Mouse (Mus musculus): ENCODE measurements around the gene Tgfbr3l.
"Not testable (repeated sequence)": the region's sequence is repeated elsewhere in the genome, so short reads cannot be mapped to it uniquely, and the experiment has no call there.

Tgfbr3l gene

DNA sequence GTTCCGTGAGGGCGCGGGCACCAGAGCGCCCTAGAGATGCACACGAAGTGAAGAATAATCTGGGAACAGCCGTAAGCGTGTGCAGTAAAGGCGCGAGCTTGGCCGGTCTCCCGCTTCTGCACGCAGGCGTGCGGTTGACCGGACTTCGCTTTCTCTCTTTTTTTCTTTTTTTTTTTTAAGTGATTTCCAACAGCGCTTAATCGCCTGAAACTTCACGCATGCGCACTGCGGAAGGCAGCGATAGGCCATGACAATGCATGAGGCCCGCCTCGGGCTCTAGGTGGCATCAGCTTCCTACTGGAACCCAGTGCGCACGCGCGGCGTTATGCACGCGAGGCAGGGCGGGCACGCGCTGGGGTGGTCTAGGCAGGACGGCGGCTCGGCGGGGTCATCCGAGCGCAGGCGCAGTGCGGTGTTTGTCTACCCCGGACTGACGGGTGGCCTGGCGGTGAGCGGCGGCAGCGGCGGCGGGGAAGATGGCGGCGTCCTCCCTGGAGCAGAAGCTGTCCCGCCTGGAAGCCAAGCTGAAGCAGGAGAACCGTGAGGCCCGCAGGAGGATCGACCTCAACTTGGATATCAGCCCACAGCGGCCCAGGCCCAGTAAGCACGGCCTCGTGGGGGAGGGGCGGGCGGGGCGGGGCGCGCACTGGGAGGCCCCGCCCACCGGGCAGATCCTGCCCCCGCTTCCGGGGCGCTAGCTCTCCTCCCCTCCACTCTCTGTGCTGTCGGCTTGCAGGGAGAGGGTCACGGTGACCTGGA is 9.4 kb upstream of the Tgfbr3l start, which contains the start of the genes Map2k7 and Gm49320:
TSS of gene Map2k7 (plus strand) at position 307 of the 759 bp plus-strand sequence.
TSS of gene Gm49320 (plus strand) at position 432 of the 759 bp plus-strand sequence.
- peak; percentile 100 for DNase-seq

DNA sequence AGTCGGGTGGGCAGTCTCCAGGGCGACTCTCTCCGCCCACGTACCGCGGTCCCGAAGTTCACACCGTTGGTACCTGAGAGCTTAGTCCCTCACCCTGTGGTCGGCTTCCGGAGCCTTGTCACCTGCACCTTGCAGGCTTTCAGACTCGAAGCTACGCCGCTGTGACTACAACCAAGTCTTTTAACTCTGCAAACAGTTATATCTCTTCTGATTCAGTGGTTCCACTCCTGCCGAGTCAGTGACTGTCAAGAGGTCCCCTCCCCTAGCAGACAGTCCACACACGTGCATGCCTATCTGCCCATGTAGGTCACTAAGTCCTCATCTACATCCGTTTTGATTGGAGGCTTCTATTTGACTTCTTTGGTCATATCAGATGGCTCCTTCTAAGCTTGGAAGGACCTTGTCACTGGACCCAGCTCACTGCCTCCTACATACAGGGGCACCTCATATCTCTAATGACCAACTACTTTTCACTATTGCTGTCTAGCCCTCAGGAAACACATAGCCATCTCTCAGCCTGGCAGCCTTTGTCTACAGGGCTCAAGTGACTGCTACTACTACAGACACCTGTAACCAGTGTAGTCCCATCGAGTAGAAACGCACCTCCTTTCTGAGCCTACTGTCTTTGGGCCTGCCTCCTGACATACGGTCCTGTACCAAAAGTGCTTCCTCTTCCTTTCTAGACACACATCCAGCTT is 8.7 kb upstream of the Tgfbr3l start:
- no peak for DNase-seq

GRCm38 (mm10) chr8:4245061-4245460 is 3.0 kb upstream of the Tgfbr3l start:
- DNase-seq = no peak

GRCm38 (mm10) chr8:4245737-4246136 is 2.3 kb upstream of the Tgfbr3l start:
- no peak for DNase-seq

- no peak for DNase-seq
Observed at GRCm38 (mm10) chr8:4247241-4247640, 773 bp upstream of the Tgfbr3l start.

DNA sequence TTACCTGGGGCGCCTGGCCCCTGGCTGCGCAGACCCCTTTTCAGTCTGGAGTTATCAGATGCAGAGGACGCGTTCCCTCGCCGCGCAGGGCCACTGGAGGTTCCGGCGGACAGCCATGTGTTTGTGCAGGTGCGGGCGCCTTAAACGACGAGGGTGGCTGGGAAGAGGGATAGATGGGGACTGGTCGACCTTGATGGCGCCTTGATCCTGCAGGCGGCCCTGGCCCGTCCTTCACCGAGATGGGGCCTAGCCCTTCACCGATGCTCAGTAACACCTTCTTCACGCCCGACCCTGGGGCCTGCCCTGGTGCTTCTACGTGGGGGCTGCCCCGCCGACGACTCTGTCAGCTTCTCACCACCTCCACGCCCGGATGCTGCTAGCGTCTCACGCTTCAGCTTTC is 1.2 kb downstream of the Tgfbr3l start:
- DNase-seq = no peak

DNA sequence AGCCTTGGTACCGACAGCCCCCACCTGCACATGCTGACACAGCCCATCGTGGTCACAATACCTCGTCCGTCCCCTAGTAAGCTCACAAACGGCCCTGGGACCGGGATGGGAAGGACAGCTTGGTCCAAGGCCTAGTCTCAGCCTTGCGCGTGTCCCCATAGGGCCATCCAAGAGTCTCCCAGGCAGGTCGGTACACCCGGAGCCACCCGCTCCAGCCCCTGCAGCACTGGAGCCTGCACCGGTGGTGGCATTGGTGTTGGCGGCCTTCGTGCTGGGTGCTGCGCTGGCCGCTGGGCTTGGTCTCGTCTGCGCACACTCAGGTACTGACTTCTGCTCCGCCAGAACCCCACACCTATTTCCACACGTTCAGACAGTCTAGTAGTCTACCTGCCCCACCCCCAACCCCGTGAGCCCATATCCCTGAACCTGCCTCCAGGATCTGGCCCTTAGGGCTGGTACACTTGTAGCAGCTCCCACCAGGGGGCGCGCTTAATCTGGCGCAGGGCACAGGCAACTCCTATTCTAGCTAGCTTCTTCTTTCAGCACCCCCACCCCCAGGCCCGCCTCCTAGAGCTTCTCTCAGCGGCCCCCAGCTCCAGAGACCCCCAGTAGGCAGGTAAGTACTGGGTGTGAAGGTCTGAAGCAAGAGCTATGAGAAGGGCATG is 2.4 kb downstream of the Tgfbr3l start:
- peak; percentile 87 for DNase-seq

- DNase-seq = no peak
Observed at GRCm38 (mm10) chr8:4252116-4252760, 4.2 kb downstream of the Tgfbr3l start.

DNA sequence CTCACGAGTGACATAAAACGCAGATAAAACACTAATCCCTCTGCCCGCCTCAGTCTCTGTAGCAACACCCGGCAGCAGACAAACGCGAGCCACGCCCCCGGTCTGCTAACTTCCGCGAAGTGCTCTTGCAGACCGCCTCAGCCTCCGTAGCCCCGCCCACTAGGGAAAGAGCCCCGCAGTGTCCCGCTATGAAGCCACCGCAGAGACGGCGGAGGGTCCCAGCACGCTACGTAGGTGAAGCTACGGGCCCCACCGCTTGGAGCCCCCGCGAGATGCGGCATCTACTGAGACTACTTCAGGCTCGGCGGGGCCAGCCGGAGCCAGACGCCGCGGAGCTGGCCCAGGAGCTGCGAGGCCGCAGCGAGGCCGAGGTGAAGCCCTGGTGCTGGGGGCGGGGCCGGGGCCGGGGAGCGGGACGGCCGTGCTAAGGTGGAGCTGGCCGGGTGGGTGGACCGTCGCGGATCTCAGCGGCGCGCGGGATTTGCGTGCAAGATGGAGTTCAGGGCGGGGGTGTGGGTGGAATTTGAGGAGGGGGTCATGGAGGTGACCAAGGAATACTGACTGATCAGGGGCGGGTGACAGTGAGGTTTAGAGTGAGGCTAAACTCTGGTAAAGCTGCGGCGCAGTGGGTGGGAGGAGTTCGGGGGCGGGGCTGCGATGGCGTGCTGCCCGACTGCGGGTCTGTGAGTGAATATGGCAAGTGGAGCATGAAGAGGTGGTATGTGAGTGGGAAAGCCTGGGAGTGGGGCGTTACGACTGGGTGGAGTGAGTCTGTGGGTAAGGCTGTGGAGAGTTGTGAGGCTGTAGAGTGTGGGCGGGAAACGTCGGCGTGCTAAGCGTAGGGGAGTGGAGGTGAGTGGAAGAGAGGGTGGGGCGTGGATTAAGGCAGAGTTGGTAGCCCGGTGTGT is 5.2 kb downstream of the Tgfbr3l start, which contains the start of gene Snapc2:
TSS of gene Snapc2 (plus strand) at position 147 of the 908 bp plus-strand sequence.
- DNase-seq = peak; percentile 98

DNA sequence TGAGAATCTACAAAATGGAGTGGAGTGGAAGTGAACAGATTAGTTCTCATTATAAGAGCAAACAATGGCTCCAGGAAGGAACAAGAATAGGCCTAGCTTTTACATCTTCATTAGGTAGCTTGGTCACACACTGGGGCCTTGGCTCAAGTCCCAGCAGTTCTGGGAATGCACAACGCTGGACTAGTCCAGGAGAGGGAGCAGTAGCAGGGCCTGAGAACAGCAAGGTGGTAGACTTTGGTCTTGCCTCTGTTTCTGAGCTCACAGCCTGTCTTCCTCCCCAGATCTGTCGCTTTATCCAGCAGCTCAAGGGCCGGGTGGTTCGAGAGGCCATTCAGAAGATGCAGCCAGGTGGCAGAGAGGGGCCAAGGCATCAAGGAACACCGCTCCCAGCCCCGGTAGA is 6.0 kb downstream of the Tgfbr3l start:
- no peak for DNase-seq

- DNase-seq = not testable (repeated sequence)
Observed at GRCm38 (mm10) chr8:4255471-4255870, 7.5 kb downstream of the Tgfbr3l start.

DNA sequence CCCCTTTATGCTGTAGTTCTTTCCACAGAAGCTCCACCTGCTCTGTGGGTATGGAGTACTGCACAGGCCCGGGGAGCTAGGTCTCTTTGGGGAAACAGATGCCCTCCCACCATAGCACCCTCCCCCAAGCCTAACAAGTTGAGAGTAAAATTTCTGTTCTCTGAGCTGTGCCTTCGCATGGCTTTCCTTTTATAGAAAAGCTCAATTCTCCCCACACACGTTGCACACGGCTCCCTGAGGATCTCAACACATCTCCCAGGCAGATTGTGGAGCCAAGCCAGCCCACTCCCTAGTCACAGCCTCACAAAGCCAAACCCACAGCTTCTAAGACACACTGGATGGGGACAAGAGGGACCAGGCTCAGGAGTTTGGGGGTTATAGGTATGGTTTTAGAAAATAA is 8.9 kb downstream of the Tgfbr3l start:
- no peak for DNase-seq

DNA sequence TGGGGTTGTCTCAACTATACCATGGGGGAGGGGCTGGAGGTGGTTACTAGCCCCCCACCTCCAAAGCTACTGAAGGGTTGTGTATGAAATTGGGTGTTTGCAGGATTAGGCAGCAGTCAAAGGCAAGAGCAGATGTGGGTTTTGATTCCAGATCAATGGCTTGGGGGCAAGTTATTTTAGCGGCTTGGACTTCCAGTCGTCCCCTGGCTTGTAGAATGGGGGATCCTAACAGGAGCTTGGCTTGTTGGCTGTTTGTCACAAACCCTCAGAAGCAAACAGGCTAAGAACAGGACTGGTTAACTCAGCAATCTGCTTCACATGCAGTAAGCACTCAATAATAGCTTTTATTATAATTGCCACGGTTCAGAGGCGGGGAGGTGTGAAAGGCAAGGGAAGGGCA is 9.3 kb downstream of the Tgfbr3l start:
- no peak for DNase-seq

DNA sequence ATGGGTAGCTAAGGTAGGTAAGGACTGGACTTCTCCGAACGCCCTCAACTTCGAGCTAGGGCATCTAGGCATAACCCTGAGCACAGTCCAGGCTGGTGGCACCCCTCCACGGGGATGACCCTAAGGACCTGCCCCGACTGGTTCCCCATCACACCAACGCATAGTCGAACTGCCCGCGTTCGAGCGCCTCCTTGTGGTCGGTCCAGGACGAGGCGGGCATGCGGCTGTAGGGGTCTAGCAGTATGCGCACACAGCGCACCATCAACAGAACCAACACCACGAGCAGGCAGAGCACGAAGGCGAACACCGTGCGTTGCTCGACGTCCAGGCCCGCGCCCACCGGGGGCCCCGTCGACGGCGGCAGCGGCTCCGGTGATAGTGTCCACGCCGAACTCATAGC is 10.2 kb downstream of the Tgfbr3l start:
- peak; percentile 83 for DNase-seq

- no peak for DNase-seq
Observed at GRCm38 (mm10) chr8:4258678-4259077, 10.7 kb downstream of the Tgfbr3l start.

DNA sequence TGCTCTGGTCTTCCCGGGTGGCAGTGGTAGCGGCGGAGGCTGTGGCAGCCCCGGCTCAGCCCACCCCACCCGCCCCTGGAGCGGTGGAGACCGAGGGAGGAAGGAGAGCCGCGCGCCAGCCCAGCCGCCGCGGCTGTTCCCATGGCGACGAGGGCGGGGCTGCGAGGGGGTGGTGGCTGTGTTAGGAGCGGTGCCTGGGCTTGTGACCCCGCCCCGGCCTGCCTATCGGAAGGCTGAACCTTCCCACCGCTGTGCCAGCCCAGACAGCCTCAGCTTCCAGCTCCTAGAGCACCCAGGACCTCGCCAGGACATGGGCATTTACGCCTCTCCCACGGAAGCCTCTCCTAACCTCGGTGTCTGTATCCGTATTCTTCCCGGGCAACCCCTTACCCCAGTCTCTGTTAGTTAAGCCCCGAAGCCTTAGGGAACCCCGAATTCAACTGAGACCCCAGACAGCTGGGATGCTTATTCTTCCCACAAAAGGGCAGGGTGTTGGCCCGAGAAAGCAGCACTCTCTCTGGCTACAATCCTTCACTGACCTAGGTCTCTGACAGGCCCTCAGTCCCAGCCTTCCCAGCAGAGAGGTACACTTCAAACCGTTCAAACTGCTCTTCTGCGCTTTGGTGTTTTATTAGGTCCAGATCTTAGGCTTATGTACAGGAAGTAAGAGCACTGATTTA is 11.3 kb downstream of the Tgfbr3l start, which contains the start of gene Ctxn1:
TSS of gene Ctxn1 (minus strand) at position 150 of the 680 bp plus-strand sequence.
- DNase-seq = peak; percentile 98

DNA sequence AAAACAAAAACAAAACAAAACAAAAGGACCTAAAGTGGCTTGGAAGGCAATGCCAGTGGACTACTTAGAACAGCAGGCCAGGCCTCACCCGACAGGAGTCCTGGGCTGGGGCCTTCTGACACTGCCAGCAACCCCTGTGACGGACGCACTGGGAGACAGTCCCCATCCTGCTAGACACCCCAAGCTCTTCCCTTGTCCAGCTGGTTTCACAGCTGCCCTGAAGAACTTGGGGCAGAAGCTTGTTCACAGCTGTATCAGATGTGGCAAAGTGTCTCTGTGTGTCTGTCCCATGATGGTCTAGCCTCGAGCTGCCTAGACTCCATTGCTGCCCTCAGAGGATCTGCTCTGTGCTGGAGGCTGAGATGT is 11.8 kb downstream of the Tgfbr3l start:
- no peak for DNase-seq

DNA sequence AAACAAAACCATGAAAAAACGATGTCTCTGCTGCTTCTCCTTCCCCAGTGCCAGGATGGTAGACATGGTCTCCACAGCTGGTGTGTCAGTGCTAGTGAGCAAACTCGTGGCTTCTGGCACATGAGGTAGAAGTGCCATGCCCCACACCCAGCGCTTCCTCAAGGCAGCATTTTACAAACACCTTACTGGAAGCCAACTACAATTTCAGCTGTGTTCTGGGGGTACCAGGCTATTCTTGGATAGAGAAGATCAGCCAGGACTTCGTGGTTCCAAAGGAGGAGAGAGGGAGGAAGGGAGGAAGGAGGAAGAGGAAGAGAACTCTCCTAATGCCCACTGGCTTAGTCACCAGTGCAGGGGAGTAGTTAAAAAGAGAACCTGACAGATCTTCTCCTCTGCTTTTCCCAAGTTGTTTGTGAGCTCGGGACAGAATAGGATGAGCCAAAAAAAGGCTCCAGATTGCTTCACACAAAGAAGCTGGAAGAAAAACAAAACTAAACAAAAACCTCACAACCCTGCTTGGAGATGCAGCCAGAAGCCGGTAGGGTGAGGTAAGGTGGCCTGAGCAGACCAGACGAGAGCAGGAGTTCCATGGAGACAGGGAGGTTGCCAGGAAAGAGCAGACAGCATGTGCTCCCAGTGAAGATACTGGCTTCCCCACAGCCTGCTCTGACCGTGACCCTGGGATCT is 15.2 kb downstream of the Tgfbr3l start:
- DNase-seq = no peak

DNA sequence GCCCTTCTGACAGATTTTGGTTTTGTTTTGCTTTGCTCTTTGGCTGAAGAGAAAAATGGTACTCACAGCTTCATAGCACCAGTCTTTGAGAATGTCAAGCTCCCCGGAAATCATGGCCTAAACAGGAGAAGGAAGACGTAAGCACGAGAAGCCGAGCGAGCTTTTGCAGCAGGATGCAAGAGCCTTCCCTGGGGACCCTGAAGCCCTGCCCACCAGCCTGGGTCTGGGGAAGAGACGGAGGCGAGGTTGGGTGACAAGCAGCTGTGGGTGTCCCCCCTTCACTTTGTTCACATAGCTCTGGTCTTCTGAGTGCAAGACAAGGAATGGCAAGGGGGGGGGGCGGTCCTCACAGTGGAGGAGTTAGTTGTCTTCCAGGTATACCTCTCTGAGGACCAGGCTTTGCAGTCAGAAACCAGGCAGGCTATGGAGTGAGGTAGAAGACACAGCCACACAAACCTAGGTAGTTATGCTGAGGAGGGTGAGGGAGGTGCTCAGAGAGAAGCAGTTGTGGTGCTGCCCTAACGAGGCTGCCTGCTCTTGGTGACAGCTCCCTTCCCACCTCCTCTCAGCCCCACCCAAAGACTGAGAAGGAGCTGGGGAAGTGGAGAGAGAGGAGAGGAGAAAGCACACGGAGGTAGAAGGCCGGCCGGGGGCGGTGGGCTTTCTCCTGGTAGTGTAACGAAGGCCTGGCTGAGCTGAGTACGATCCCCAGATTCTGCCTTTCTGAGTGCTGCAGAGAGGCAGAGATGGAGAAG is 17.3 kb downstream of the Tgfbr3l start:
- DNase-seq = no peak

DNA sequence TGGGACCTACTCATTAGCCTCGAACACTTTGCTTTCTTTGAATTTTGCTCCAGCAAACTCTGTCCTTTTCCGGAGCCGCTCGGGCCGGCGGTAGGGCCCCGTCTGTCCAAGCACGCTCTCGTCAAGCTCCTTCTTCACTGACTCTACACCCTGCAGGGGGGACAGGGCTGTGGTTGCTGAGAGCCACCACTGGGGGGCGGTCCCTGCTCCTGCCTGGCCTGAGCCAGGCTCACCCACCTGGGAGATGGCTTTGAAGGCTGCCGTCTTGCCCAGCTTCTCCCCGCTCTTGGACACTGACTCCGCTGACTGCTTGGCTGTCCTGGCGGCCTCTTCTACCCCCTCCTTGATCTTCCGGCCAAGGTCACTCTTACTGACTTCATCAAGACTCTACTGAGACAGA is 19.6 kb downstream of the Tgfbr3l start:
- DNase-seq = no peak

Measured in liver (tissue).